Mouse (Mus musculus) retina, embryonic 14.5 days (tissue): ENCODE data around the gene Zswim1.

Experiments used
- DNase-seq: peaks from one replicate; pipeline ENCODE4 v3.0.0-alpha.2; 2015; ENCODE audit warnings: low spot score

Gene Zswim1

GRCm38 (mm10) chr2:164822636-164823165 is at the start of gene Zswim1:
Zswim1 (plus strand) TSS chr2:164822686.
- peak; percentile 100 for DNase-seq

- no peak for DNase-seq
These were observed 49.1 kb upstream of the Zswim1 start for GRCm38 (mm10) chr2:164773229-164773988.

GRCm38 (mm10) chr2:164773989-164774364 is 48.5 kb upstream of the Zswim1 start:
- no peak for DNase-seq

GRCm38 (mm10) chr2:164776130-164776529 is 46.4 kb upstream of the Zswim1 start:
- DNase-seq = no peak

- DNase-seq = no peak
These were observed 45.7 kb upstream of the Zswim1 start for GRCm38 (mm10) chr2:164776801-164777200.

- no peak for DNase-seq
These were observed 45.1 kb upstream of the Zswim1 start for GRCm38 (mm10) chr2:164777246-164778014.

GRCm38 (mm10) chr2:164778015-164778287 is 44.5 kb upstream of the Zswim1 start:
- no peak for DNase-seq

GRCm38 (mm10) chr2:164778809-164779208 is 43.7 kb upstream of the Zswim1 start:
- DNase-seq = no peak

- no peak for DNase-seq
These were observed 42.9 kb upstream of the Zswim1 start, which contains the start of gene Tnnc2 for GRCm38 (mm10) chr2:164779481-164780086. Tnnc2 (minus strand) TSS chr2:164779967.

GRCm38 (mm10) chr2:164781876-164782275 is 40.6 kb upstream of the Zswim1 start:
- DNase-seq = no peak

GRCm38 (mm10) chr2:164783926-164784581 is 38.4 kb upstream of the Zswim1 start:
- DNase-seq = peak; percentile 42

GRCm38 (mm10) chr2:164784869-164785420 is 37.5 kb upstream of the Zswim1 start:
- DNase-seq = no peak

GRCm38 (mm10) chr2:164785481-164786387 is 36.8 kb upstream of the Zswim1 start, which contains the start of gene Snx21:
Snx21 (plus strand) TSS chr2:164785823.
- DNase-seq = peak; percentile 88

GRCm38 (mm10) chr2:164786388-164786885 is 36.0 kb upstream of the Zswim1 start:
- peak; percentile 38 for DNase-seq

- no peak for DNase-seq
These were observed 35.5 kb upstream of the Zswim1 start for GRCm38 (mm10) chr2:164787032-164787431.

GRCm38 (mm10) chr2:164787779-164788178 is 34.7 kb upstream of the Zswim1 start:
- DNase-seq = no peak

GRCm38 (mm10) chr2:164788411-164788810 is 34.1 kb upstream of the Zswim1 start:
- DNase-seq = no peak

GRCm38 (mm10) chr2:164790451-164790850 is 32.0 kb upstream of the Zswim1 start:
- DNase-seq = no peak

GRCm38 (mm10) chr2:164791841-164792261 is 30.6 kb upstream of the Zswim1 start:
- DNase-seq = no peak

- no peak for DNase-seq
These were observed 29.9 kb upstream of the Zswim1 start for GRCm38 (mm10) chr2:164792400-164793190.
